Mouse (Mus musculus) layer of hippocampus, adult 9-10 months (tissue): ENCODE data around the gene Olfr133.
"Not testable (repeated sequence)": the region's sequence is repeated elsewhere in the genome, so short reads cannot be mapped to it uniquely, and the experiment has no call there.

Experiments
- DNase-seq: peaks from one replicate; pipeline ENCODE4 v3.0.0; 2022; ENCODE audit warnings: low spot score

Olfr133 gene

GRCm38 (mm10) chr17:38144981-38145380 lies at the start of gene Olfr133:
Gene Olfr133, plus strand, starts transcription at chr17:38145281.
- no peak for DNase-seq

- DNase-seq = not testable (repeated sequence)
Observed at GRCm38 (mm10) chr17:38124199-38124598, 20.9 kb upstream of the Olfr133 start.

- not testable (repeated sequence) for DNase-seq
Observed at GRCm38 (mm10) chr17:38125371-38125770, 19.7 kb upstream of the Olfr133 start.

- no peak for DNase-seq
Observed at GRCm38 (mm10) chr17:38134426-38134825, 10.7 kb upstream of the Olfr133 start, which contains the start of gene Olfr132. Gene Olfr132, minus strand, starts transcription at chr17:38134526.

- no peak for DNase-seq
Observed at GRCm38 (mm10) chr17:38171088-38171487, 26.0 kb downstream of the Olfr133 start, which contains the start of gene Olfr134. Gene Olfr134, plus strand, starts transcription at chr17:38171388.
